Mouse (Mus musculus) ZHBTc4 (cell line): ENCODE data around the gene Mlc1.

Experiments
- DNase-seq: peaks from one replicate; pipeline ENCODE4 v3.0.0-alpha.2; 2011; ENCODE audit warnings: low read depth, low spot score

The Mlc1 gene

DNA sequence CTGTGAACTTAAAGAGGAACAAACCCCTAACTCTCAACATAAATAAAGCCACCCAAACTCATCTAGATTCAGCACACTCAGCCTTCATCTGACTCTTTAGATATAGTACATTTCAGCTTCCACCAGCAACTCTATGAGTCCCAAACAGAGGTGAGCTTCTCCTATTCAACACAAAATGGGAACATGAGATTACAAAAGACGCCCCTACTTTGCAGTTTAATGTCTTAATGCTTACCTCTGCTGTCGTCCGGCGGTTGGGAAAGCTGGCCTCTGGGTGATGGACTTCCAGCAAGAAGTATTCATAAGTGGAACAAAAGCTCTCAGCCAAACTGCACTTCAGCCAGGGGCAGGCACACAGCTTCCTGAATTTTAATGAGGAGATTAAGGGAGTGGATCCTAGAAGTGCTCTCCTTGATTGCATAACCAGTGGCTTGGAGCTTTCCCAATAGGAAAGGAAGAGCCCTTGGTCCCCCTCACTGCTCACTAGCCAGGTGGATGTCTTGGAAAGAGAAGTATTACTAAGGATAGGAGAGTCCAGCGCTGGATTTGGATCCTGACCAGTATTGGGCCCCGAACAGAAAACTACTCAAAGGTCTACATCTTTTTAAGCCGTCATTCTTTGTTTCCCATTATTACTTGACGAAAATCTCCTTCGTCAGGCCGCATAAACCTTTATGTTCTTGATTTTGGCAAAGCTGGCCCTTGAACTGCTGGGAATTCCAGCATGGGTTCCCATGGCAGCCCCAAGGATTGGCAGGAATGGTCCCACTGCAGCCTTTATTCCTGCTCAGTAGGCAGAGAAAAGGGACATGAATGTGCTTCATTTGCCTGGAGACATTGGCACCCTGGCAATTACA lies at the start of gene Mlc1:
TSS of gene Mlc1 (minus strand) at position 727 of the 857 bp plus-strand sequence.
- no peak for DNase-seq

DNA sequence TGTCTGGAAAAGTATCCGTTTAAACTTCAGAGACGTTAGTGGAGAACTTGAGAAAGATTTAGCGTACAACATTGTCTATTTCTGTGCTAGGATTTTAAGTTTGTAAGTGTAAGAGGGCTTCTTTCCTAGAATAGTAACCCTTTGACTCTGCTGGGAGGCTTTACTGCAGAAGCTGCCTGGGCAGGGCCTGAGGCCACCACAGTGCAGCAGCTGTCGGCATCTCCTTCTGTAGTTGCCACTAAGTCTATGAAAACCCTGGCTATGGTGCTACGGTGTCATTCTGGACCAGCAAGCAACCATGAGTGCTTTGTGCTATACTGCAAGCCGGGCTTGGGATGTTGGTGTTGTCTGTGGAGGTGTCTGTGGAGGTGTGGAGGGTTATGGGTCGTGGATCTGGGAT lies 41.7 kb upstream of the Mlc1 start:
- no peak for DNase-seq

- DNase-seq = no peak
Measured at GRCm38 (mm10) chr15:89020085-89020484, 41.3 kb upstream of the Mlc1 start.

DNA sequence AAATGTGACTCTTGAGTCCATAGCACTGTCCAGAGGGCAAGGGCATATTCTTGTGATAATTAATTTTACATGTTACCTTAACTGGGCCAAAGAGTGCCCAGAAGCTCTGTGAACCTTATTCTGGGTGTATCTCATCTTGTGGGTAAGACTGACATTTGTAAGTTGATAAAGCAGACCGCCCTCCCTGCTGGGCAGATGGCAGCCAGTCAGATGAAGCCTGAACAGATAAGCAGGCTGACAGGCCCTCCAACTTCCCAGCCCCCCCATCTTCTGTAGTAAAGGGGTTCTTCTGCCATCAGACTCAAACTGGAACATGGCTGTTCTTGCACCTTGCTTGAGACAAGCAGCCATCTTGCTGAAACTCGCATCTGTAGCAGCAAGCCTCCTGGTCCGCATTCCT lies 37.9 kb upstream of the Mlc1 start:
- DNase-seq = no peak

- no peak for DNase-seq
Measured at GRCm38 (mm10) chr15:89007781-89008180, 29.0 kb upstream of the Mlc1 start.

GRCm38 (mm10) chr15:89007002-89007401 lies 28.2 kb upstream of the Mlc1 start:
- DNase-seq = no peak

- DNase-seq = no peak
Measured at GRCm38 (mm10) chr15:89001245-89001644, 22.4 kb upstream of the Mlc1 start.

DNA sequence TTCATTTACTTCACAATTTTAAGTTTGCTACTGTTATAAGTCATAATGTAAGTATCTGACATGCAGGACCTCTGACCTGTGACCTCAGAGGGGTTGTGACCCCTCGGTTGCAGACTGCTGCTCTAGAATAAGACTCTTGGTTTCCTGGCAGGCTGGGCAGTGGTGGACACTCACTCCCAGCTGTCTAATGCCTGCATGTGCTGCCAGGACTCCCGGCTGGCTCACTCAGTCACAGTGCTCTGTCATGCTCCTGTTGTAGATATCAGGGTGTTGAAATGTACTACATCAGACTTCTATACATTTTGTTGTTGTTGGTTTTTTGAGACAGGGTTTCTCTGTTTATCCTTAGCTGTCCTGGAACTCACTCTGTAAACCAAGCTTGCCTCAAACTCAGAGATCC lies 21.6 kb upstream of the Mlc1 start:
- DNase-seq = no peak

DNA sequence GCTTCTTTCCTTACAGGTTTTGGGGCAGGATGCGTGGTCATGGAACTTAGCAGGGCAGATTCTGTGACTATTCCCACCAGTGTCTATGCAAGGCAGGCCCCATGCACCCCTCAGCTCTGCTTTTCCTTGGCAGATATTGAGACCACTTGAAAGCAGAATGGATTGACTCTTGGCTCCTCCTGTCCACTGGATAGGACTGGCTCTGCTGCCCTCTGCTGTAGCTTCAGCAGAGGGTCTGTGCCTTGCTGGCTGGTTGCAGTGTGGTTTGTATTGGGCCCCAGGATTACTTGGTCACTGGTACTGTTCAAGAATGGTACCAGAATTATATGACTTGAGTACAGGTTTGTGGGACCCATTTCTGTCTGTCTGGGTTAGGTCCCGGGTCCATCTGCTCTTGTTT lies 20.3 kb upstream of the Mlc1 start:
- no peak for DNase-seq

DNA sequence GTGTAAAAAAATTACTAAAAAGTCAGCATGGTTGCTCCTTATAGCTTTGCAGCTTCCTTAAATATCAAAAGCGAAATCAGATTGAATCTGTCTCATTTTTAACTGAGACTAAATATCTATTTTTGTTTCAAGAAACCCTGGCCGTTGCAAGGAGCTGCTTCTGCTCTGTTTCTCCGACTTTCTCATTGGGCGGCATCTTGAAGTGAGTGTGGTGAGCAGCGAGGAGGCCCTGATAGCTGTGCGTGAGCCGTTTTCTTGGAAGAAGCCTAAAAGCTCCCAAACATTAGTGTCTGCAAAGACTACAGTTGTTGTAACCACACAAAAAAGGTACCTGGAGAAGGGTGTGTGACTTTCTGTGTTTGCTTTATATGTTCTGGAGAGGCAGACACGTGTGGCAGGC lies 19.8 kb upstream of the Mlc1 start:
- DNase-seq = no peak

DNA sequence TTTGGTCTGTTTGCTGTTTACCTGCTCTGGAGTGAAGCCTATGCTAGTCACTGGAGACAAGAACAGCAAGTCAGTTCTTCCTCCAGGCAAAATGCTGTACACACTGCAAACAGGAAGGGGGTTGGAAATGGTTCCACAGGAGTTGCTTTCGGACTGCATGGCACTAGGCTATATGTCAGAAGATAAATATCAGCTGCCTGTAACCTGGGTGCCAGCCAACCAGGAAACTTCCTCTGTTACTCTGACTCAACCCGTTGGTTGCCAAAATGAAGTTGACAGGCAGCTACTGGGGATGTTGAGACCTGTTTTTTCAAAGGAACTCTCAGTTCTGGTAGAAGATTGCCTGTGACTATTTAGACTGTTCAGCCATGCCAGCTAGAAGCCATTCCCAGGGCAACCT lies 10.4 kb upstream of the Mlc1 start:
- DNase-seq = no peak

- peak; percentile 85 for DNase-seq
Measured at GRCm38 (mm10) chr15:88982534-88983079, 3.8 kb upstream of the Mlc1 start, which contains the start of gene Mov10l1. Mov10l1 (plus strand) TSS chr15:88982909.

DNA sequence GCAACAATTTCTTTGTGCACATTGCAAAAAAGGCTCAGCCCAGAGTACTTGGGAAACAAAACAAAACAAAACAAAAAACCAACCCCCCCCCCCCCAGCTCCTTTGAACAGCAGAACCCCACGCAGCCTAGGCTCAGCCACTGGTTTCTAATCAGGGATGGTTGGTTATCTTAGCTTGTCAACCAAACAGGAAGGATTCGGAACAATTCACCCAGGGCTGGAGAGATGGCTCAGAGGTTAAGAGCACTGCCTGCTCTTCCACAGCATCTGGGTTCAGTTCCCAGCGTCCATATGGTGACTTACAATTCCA lies 285 bp upstream of the Mlc1 start:
- no peak for DNase-seq

DNA sequence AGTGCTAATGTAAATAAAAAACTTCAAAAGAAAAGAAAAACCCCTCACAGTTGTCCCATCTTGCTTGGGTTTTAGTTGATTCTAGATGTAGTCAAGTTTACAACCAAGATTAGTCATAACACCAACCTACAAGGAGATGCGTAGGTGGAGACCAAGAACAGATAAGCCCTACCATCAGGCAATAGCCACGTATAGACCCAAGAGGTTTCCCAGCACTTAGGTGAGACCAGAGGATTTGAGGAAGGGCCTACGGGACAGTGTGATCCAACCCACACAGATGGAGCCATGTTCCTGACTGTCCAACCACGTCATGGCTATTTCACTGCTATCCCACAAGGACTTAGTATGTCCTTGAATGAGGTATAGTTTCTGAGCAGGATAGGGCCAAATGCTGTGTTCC lies 6.5 kb downstream of the Mlc1 start:
- DNase-seq = no peak

DNA sequence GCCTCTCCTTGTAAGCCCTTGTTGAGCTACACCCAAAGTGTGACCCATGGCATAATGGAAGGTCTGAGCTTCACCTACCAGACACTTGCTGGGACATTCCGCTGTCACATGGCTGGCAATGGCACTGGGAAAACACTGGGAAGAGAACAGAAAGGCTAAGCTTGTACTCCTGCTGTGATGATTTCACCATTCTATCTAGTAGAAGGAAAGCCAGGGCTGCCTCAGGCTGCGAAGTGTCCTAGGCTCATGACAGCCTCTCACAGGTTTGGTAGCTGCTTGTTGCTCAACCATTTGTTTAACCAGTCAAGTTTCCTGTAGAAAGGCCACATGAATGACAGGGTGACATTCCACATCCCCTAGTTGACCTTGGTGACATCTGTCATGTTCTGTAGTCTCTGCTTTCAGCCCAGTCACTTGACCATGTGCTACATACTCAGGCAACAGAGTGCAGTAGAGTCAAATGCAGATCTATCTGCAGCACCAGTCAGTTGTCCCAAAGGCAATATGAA lies 14.7 kb downstream of the Mlc1 start:
- DNase-seq = no peak

GRCm38 (mm10) chr15:88957522-88957921 lies 21.3 kb downstream of the Mlc1 start:
- no peak for DNase-seq

DNA sequence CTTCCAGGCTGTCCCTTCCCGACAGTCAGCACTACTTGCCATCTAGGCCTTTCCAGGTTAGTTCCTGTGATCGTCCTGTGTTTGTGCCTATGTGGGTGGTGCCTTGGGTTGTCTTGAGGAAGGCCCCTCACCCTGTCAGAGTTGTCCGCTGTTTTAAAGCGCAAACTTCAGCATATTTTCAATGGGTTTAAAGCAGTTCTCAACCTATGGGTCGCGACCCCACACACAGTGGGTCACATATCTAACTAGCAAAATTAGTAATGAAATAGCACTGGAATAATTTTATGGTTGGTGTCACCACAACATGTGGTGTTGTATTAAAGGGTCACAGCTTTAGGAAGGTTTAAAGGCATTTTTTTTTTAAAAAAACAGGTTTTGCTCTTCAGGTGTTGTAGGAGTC lies 23.5 kb downstream of the Mlc1 start:
- no peak for DNase-seq

GRCm38 (mm10) chr15:88954368-88955072 lies 24.3 kb downstream of the Mlc1 start, which contains the start of gene Ttll8:
Ttll8 (minus strand) TSS chr15:88954418.
- peak; percentile 38 for DNase-seq

GRCm38 (mm10) chr15:88951246-88951645 lies 27.6 kb downstream of the Mlc1 start:
- DNase-seq = no peak

DNA sequence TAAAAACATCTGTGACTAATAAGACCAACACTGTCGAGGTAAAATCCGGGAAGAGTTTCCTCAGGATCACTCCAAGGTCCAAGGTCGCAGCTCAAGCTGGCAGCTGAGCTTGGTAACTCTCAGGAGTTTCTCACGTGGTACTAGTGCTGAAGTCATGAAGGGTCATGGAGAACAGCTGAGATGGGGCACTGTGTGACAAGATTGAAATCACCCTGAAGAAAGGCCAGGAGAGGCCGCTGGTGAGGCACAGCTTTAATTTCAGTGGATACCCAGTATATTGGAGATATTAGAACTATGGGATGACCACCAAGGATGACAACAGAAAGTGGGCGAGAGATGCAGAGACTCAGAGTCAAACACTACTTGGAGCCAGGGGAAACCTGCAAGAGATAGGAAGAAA lies 32.0 kb downstream of the Mlc1 start:
- no peak for DNase-seq

GRCm38 (mm10) chr15:88943896-88944551 lies 34.8 kb downstream of the Mlc1 start:
- no peak for DNase-seq

- DNase-seq = no peak
Measured at GRCm38 (mm10) chr15:88942783-88943182, 36.0 kb downstream of the Mlc1 start.
